Mouse (Mus musculus) hindbrain, embryonic 15.5 days (tissue): ENCODE measurements around the gene Orm2. TPM values are rescaled to one million over a fixed set of nuclear protein-coding genes. Genes with fewer than 3 reads are reported as not detected.

Experiments
- ATAC-seq: fragments of 200-750 bp; cut with Nextera tagmentation; 2 replicates; pipeline ENCODE4 v1.8.0; 2017; ENCODE audit warnings: low read depth, moderate number of reproducible peaks, moderate TSS enrichment; ENCODE audit not compliant: low FRiP score
- H3K27ac ChIP-seq: fragments of 300-500 bp; sonication (generic); replicated peaks from 2 replicates; pipeline ENCODE4 v1.5.1; 2015; ENCODE audit warnings: mild to moderate bottlenecking, inconsistent platforms
- H3K27me3 ChIP-seq: fragments of 300-500 bp; sonication (generic); 2 replicates; pipeline ENCODE4 v1.6.1; 2015; ENCODE audit warnings: control low read depth, inconsistent platforms
- H3K36me3 ChIP-seq: fragments of 300-500 bp; sonication (generic); 2 replicates; pipeline ENCODE4 v1.6.1; 2015; ENCODE audit warnings: control low read depth, inconsistent platforms
- H3K4me1 ChIP-seq: fragments of 300-500 bp; sonication (generic); replicated peaks from 2 replicates; pipeline ENCODE4 v1.6.1; 2015; ENCODE audit warnings: control low read depth, inconsistent platforms
- H3K4me2 ChIP-seq: fragments of 300-500 bp; sonication (generic); 2 replicates; pipeline ENCODE4 v1.6.1; 2015; ENCODE audit warnings: moderate library complexity, mild to moderate bottlenecking, inconsistent platforms
- H3K4me3 ChIP-seq: fragments of 300-500 bp; sonication (generic); 2 replicates; pipeline ENCODE4 v1.5.1; 2015; ENCODE audit warnings: mild to moderate bottlenecking, inconsistent platforms
- H3K9ac ChIP-seq: fragments of 300-500 bp; sonication (generic); 2 replicates; pipeline ENCODE4 v1.6.1; 2015; ENCODE audit warnings: inconsistent platforms
- H3K9me3 ChIP-seq: fragments of 300-500 bp; sonication (generic); 2 replicates; pipeline ENCODE4 v1.6.1; 2016; ENCODE audit warnings: control low read depth, inconsistent platforms
- WGBS: fragments of 180-500 bp; shearing (Covaris S2); methylation state at CpG from one replicate; pipeline ENCODE4 v1.1.7; 2015; 5-methylcytosine and 5-hydroxymethylcytosine counted together
- polyA plus RNA-seq: library from polyadenylated mRNA; unstranded; fragments of >200 nt; fragmentation: Nextera tagmentation; extraction: Ambion mirVana; gene quantifications from 2 replicates; pipeline ENCODE4 v1.2.1, GENCODE M21; 2015

Orm2 gene
- polyA plus RNA-seq, 1 experiment from 2014 or later, result not detected

DNA sequence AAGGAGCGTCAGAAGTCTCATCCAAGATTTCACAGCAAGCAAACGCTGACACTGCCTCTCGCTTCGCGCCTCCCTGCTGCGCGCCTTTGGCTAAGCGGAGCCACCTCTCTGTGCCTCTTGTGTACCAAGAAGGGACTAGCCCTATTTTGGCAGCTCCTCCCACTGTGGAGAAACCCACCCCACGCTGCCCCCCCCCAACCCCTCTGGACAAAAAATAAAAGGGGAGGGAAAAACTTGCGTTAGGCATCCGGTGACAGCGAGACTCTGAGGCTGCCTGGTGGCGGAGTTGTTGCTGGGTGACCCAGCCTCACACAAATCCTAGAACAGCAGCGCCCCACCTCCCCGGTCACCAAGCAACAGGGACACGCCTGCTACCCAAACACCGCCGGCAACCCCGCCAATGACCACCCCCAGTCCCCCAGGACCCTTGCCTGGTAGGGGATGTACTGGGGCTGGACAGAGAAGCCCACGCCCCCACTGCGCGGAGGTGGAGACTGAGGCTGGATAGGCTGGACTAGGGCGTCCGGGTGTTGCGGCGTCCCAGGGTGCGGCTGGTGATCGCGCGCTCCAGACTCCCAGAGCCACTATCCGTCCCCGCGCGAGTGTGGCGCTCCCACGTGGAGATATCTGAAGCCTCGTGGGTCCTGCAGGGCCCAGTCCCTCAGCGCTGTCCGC, 47.8 kb downstream of the Orm2 start:
- H3K4me3 ChIP-seq, result peak overlapping the region; percentile 51
- H3K4me2 ChIP-seq, result peak overlapping the region; percentile 97
- peaks cover 30% of the 10 kb centered on the region for H3K4me1 ChIP-seq
- H3K36me3 ChIP-seq, result no peaks in the 10 kb centered on the region
- ATAC-seq, result peak; percentile 74
- no peaks in the 10 kb centered on the region for H3K9me3 ChIP-seq
- 0% methylated on average over 39 of the region's 39 CpGs for WGBS
- peak overlapping the region; percentile 69 for H3K27ac ChIP-seq
- H3K27me3 ChIP-seq, result 0 out of 2 replicates have a peak, but pooled peaks cover 2% of the 10 kb centered on the region
- H3K9ac ChIP-seq, result peak overlapping the region; percentile 55

- H3K4me3 ChIP-seq, result peak overlapping the region; percentile 51
- ATAC-seq, result peak; percentile 91
- H3K4me2 ChIP-seq, result peak overlapping the region; percentile 97
- H3K9me3 ChIP-seq, result no peaks in the 10 kb centered on the region
- no peaks in the 10 kb centered on the region for H3K36me3 ChIP-seq
- H3K27ac ChIP-seq, result peak overlapping the region; percentile 63; the same call in 1 of the 2 replicates
- H3K27me3 ChIP-seq, result 0 out of 2 replicates have a peak, but pooled peaks cover 2% of the 10 kb centered on the region
- peaks cover 25% of the 10 kb centered on the region for H3K4me1 ChIP-seq
- peak overlapping the region; percentile 55 for H3K9ac ChIP-seq
- 0% methylated on average over 19 of the region's 19 CpGs for WGBS
Measured at GRCm38 (mm10) chr4:63410583-63410934, 48.3 kb downstream of the Orm2 start.

GRCm38 (mm10) chr4:63411222-63411621, 49.0 kb downstream of the Orm2 start:
- H3K27me3 ChIP-seq, result 0 out of 2 replicates have a peak, but pooled peaks cover 2% of the 10 kb centered on the region
- WGBS, result 68% methylated on average over 5 of the region's 5 CpGs
- H3K4me2 ChIP-seq, result peak overlapping the region; percentile 97
- ATAC-seq, result no peak
- no peak overlapping the region for H3K4me3 ChIP-seq
- H3K9ac ChIP-seq, result no peak overlapping the region
- H3K4me1 ChIP-seq, result peaks cover 23% of the 10 kb centered on the region
- H3K9me3 ChIP-seq, result no peaks in the 10 kb centered on the region
- H3K27ac ChIP-seq, result no peak overlapping the region
- no peaks in the 10 kb centered on the region for H3K36me3 ChIP-seq

GRCm38 (mm10) chr4:63414951-63415350, 52.7 kb downstream of the Orm2 start:
- no peaks in the 10 kb centered on the region for H3K36me3 ChIP-seq
- H3K4me2 ChIP-seq, result no peak overlapping the region
- no peaks in the 10 kb centered on the region for H3K9me3 ChIP-seq
- no peak overlapping the region for H3K4me3 ChIP-seq
- no peak for ATAC-seq
- no peak overlapping the region for H3K27ac ChIP-seq
- 77% methylated on average over 5 of the region's 5 CpGs for WGBS
- no peak overlapping the region for H3K9ac ChIP-seq
- 0 out of 2 replicates have a peak, but pooled peaks cover 2% of the 10 kb centered on the region for H3K27me3 ChIP-seq
- H3K4me1 ChIP-seq, result peaks cover 6% of the 10 kb centered on the region

Other genes starting within 250 kb of the Orm2 start
- 0.12 and 1.1 TPM in 2 replicates for gene Ambp, start 207.7 kb upstream of the Orm2 start, polyA plus RNA-seq
- gene Kif12, start 190.3 kb upstream of the Orm2 start, polyA plus RNA-seq, result 0.09 and 0.10 TPM in 2 replicates
- gene Col27a1, start 148.4 kb upstream of the Orm2 start, polyA plus RNA-seq, result 2.2 and 3.3 TPM in 2 replicates
- not detected in 2 replicates for gene Orm1, start 17.9 kb upstream of the Orm2 start, polyA plus RNA-seq
- gene Orm3, start 6.3 kb upstream of the Orm2 start, polyA plus RNA-seq, result not detected in 2 replicates
- 6.6 and 7.2 TPM in 2 replicates for gene Akna, start 40.9 kb downstream of the Orm2 start, polyA plus RNA-seq
- 6.9 and 7.1 TPM in 2 replicates for gene Whrn, start 133.5 kb downstream of the Orm2 start, polyA plus RNA-seq
- 392 and 404 TPM in 2 replicates for gene Atp6v1g1, start 182.3 kb downstream of the Orm2 start, polyA plus RNA-seq
- gene Tmem268, start 196.3 kb downstream of the Orm2 start, polyA plus RNA-seq, result 3.3 and 4.1 TPM in 2 replicates
- gene Gm11213, start 242.8 kb downstream of the Orm2 start, polyA plus RNA-seq, result not detected in 2 replicates